In the genomic region with DNA sequence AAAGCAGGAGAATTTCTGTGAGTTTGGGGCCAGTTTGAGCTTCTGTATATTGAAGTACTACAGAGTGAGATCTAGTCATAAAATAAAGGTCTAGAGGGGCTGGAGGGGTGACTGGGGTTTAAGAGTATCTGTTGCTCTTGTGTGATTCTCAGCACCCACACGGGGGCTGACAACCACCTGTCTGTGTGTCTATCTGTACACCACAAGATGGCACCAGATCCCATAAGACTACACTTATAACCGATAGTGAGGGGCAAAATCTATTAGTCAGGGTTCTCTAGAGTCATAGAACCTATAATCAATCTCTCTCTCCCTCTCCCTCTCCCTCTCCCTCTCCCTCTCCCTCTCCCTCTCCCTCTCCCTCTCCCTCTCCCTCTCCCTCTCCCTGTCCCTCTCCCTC, we compare ENCODE assay signal across 22 mouse cellular contexts. TPM values are rescaled to one million over a fixed set of nuclear protein-coding genes. Genes with fewer than 3 reads are reported as not detected.
DNase-seq lines count a peak whose midpoint lies in the region; ATAC-seq and TF ChIP-seq lines count a peak whose summit lies in the region.
"Had no signal": no experiment of that assay in that cellular context is flagged by ENCODE, and none has a peak within 500 bp of the region (broad histone marks: within the 10 kb centered on the region; RNA-seq: fewer than 3 reads in every experiment).

No protein-coding gene starts in this region.

- H3K9me3 ChIP-seq in ES-E14 (ENCODE audit: control insufficient read depth, insufficient read depth, low read depth, low read length): no peaks in the 10 kb centered on the region
- no peaks in the 10 kb centered on the region for H3K9me3 ChIP-seq in stomach, embryonic 15.5 days
- H3K9me3 ChIP-seq: embryonic facial prominence, embryonic 13.5 days; hindbrain, embryonic 13.5 days; limb, embryonic 15.5 days had no signal

- H3K36me3 ChIP-seq in ES-E14 (ENCODE audit: control insufficient read depth, insufficient read depth, low read length, poor library complexity, severe bottlenecking): no peaks in the 10 kb centered on the region
- H3K36me3 ChIP-seq in stomach, embryonic 15.5 days: no peaks in the 10 kb centered on the region
- H3K36me3 ChIP-seq: embryonic facial prominence, embryonic 13.5 days; hindbrain, embryonic 13.5 days; limb, embryonic 15.5 days had no signal

- in situ Hi-C loops in ES-E14 (cut with MboI; ENCODE audit: low sequenced_read_pairs in 2 of 2, unreplicated experiment in 2 of 2): loop anchor here (5.0 to 25.0 kb wide), 2 partner anchors 112 to 397 kb away; a partner anchor contains a TSS

- no peak overlapping the region for H3K4me3 ChIP-seq in gastrocnemius, adult 2 months
- H3K4me3 ChIP-seq in ES-E14 (ENCODE audit: insufficient read depth in 1 of 2, low read depth in 1 of 2, low read length in 2 of 2, poor library complexity in 1 of 2, severe bottlenecking in 1 of 2): no peak overlapping the region
- no peak overlapping the region for H3K4me3 ChIP-seq in stomach, embryonic 15.5 days (replicated peaks)
- H3K4me3 ChIP-seq: embryonic facial prominence, embryonic 13.5 days; erythroblast, embryonic 14.5 days; forebrain, embryonic 13.5 days; hindbrain, embryonic 13.5 days; limb, embryonic 15.5 days had no signal

- TF ChIP-seq CTCF in gastrocnemius, adult 2 months (IDR thresholded peaks at IDR 0.05): peak; percentile 33

- DNase-seq in gastrocnemius, adult 2 months: no peak
- DNase-seq in gastrocnemius, postnatal 25 days: no peak
- peak; percentile 22 for DNase-seq in A20 (ENCODE audit: low read depth, low spot score)
- no peak for DNase-seq in ES-E14 (ENCODE audit: low read depth, low spot score)
- DNase-seq in adrenal gland, postnatal 14 days: no peak
- no peak for DNase-seq in left cerebral cortex, postnatal 4 days
- DNase-seq: adrenal gland, adult 2 months; cerebellum, adult 11-12 months; cerebellum, postnatal 14 days; gastrocnemius, postnatal 14 days; kidney, postnatal 25 days; lung, postnatal 10 days; thymus, adult 2 months; thymus, postnatal 4 days had no signal

- intact Hi-C loops in gastrocnemius, adult 2 months (cut with DNase I): no loop called here
- intact Hi-C loops in left cerebral cortex, postnatal 4 days (cut with DNase I): no loop called here

- no peak overlapping the region for H3K4me2 ChIP-seq in stomach, embryonic 15.5 days
- H3K4me2 ChIP-seq: embryonic facial prominence, embryonic 13.5 days; forebrain, embryonic 13.5 days; hindbrain, embryonic 13.5 days; limb, embryonic 15.5 days; midbrain, embryonic 11.5 days had no signal

- H3K9ac ChIP-seq in ES-E14 (ENCODE audit: insufficient read depth, low read depth, low read length, poor library complexity, severe bottlenecking): no peak overlapping the region
- H3K9ac ChIP-seq in stomach, embryonic 15.5 days: no peak overlapping the region
- H3K9ac ChIP-seq: embryonic facial prominence, embryonic 13.5 days; forebrain, embryonic 13.5 days; hindbrain, embryonic 13.5 days; limb, embryonic 15.5 days had no signal

- ATAC-seq in stomach, embryonic 15.5 days (ENCODE audit: insufficient read depth, low FRiP score, low read depth): no peak
- ATAC-seq: CD4-positive, CD25-positive, alpha-beta regulatory T cell, adult 4 months; forebrain, embryonic 13.5 days had no signal

- 0 out of 2 replicates have a peak overlapping the region, but pooled peaks have one; percentile 12 for H3K27ac ChIP-seq in gastrocnemius, adult 2 months
- no peak overlapping the region for H3K27ac ChIP-seq in ES-E14 (ENCODE audit: insufficient read depth, low read depth, low read length, poor library complexity, severe bottlenecking)
- peak overlapping the region; percentile 69 for H3K27ac ChIP-seq in stomach, embryonic 15.5 days
- H3K27ac ChIP-seq: forebrain, embryonic 13.5 days; hindbrain, embryonic 13.5 days; limb, embryonic 15.5 days had no signal

- H3K4me1 ChIP-seq in ES-E14 (ENCODE audit: control insufficient read depth in 2 of 2, insufficient read depth in 2 of 2, low read length in 2 of 2, poor library complexity in 1 of 2): no peaks in the 10 kb centered on the region; a peak in 1 of 4 replicates
- peaks cover under 1% of the 10 kb centered on the region; the same call in 1 of the 2 replicates for H3K4me1 ChIP-seq in stomach, embryonic 15.5 days

- 59% methylated on average over 2 of the region's 2 CpGs for WGBS in stomach, embryonic 15.5 days

- H3K27me3 ChIP-seq in stomach, embryonic 15.5 days (replicated peaks): no peaks in the 10 kb centered on the region
- H3K27me3 ChIP-seq: embryonic facial prominence, embryonic 13.5 days; forebrain, embryonic 13.5 days; limb, embryonic 15.5 days had no signal

TF ChIP-seq in ES-E14, 5 proteins besides CTCF, POLR2A, EP300 and RAD21:
- peak; percentile 57; the same call in 1 of the 2 replicates for TF ChIP-seq ZC3H11A (IDR thresholded peaks at IDR 0.05; ENCODE audit: borderline replicate concordance, low read depth, low read length)
- TF ChIP-seq CHD2 (IDR thresholded peaks at IDR 0.05; ENCODE audit: low read depth, low read length): no peak
- TF ChIP-seq HCFC1 (IDR thresholded peaks at IDR 0.05; ENCODE audit: borderline replicate concordance, insufficient read depth, low read length): no peak
- no peak for TF ChIP-seq ZNF384 (IDR thresholded peaks at IDR 0.05; ENCODE audit: low read depth, low read length)
- TF ChIP-seq MAFK (IDR thresholded peaks at IDR 0.05; ENCODE audit: insufficient read depth, low read depth, low read length): no peak

RNA-seq across cellular contexts. Expression of a gene that starts 32.3 kb away (rescaled TPM):
- 1 to 10 TPM; 3.8 to 4.2 TPM for total RNA-seq in gastrocnemius, adult 2 months (2021)
- 1 to 10 TPM; 3.6 to 5.4 TPM for total RNA-seq in gastrocnemius, postnatal 25 days (2021)
- 11.9 and 14.1 TPM in 2 replicates for total RNA-seq in ES-E14 (2012; rRNA removed)
- polyA plus RNA-seq in stomach, embryonic 15.5 days (2015; fragmentation: Nextera tagmentation; extraction: Ambion mirVana): 22.7 and 23.4 TPM in 2 replicates
- total RNA-seq in adrenal gland, postnatal 14 days (2021): 8.7 and 11.9 TPM in 2 replicates
- total RNA-seq in left cerebral cortex, postnatal 4 days (2021): 100 to 1,000 TPM; 101 to 104 TPM

RNA-seq across cellular contexts. Expression of a gene that starts 46.9 kb away (rescaled TPM):
- total RNA-seq in gastrocnemius, adult 2 months (2021): 10 to 100 TPM; 48.0 to 81.2 TPM
- total RNA-seq in gastrocnemius, postnatal 25 days (2021): 10 to 100 TPM; 69.4 to 77.8 TPM
- 65.8 and 114 TPM in 2 replicates for total RNA-seq in ES-E14 (2012; rRNA removed)
- polyA plus RNA-seq in stomach, embryonic 15.5 days (2015; fragmentation: Nextera tagmentation; extraction: Ambion mirVana): 154 and 161 TPM in 2 replicates
- 122 and 126 TPM in 2 replicates for total RNA-seq in adrenal gland, postnatal 14 days (2021)
- 10 to 100 TPM; 41.9 to 52.7 TPM for total RNA-seq in left cerebral cortex, postnatal 4 days (2021)

RNA-seq across cellular contexts. Expression of a gene that starts 57.7 kb away (rescaled TPM):
- total RNA-seq in gastrocnemius, adult 2 months (2021): 1 to 10 TPM; 3.2 to 3.4 TPM
- total RNA-seq in gastrocnemius, postnatal 25 days (2021): 1 to 10 TPM; 3.0 to 4.9 TPM
- total RNA-seq in ES-E14 (2012; rRNA removed): 12.8 and 18.3 TPM in 2 replicates
- 21.2 and 26.2 TPM in 2 replicates for polyA plus RNA-seq in stomach, embryonic 15.5 days (2015; fragmentation: Nextera tagmentation; extraction: Ambion mirVana)
- total RNA-seq in adrenal gland, postnatal 14 days (2021): 44.2 and 44.8 TPM in 2 replicates
- 10 to 100 TPM; 23.6 to 27.0 TPM for total RNA-seq in left cerebral cortex, postnatal 4 days (2021)
